Mouse (Mus musculus) stomach, postnatal 0 days (tissue): ENCODE measurements around the gene Comtd1.

ENCODE experiments used
- CTCF ChIP-seq: IDR thresholded peaks from 2 replicates; pipeline ENCODE4 v1.5.1; 2016; ENCODE audit warnings: antibody characterized with exemption, low read depth, mild to moderate bottlenecking, moderate library complexity
- EP300 ChIP-seq: optimal IDR thresholded peaks from 2 replicates; pipeline ENCODE3; 2016; ENCODE audit warnings: antibody characterized with exemption

GRCm38 (mm10) chr14:21830876-21831767 lies 17.7 kb downstream of the Comtd1 start:
- TF ChIP-seq CTCF, result no peak; the same call in none of the 2 replicates
- no peak for TF ChIP-seq EP300
